Mouse (Mus musculus) limb, embryonic 15.5 days (tissue): ENCODE results near the gene R3hcc1l. TPM values are rescaled to one million over a fixed set of nuclear protein-coding genes. Genes with fewer than 3 reads are reported as not detected.

ENCODE experiments used
- ATAC-seq: fragments of 200-750 bp; cut with Nextera tagmentation; 2 replicates; pipeline ENCODE4 v1.8.0; 2017; ENCODE audit warnings: low read depth, moderate TSS enrichment; ENCODE audit not compliant: insufficient number of reproducible peaks, low FRiP score, low TSS enrichment
- H3K27ac ChIP-seq: fragments of 300-500 bp; sonication (generic); 2 replicates; pipeline ENCODE4 v1.5.1; 2015; ENCODE audit warnings: moderate library complexity, mild to moderate bottlenecking, inconsistent platforms
- H3K27me3 ChIP-seq: fragments of 300-500 bp; sonication (generic); 2 replicates; pipeline ENCODE4 v1.6.1; 2015; ENCODE audit warnings: inconsistent platforms
- H3K36me3 ChIP-seq: fragments of 300-500 bp; sonication (generic); 2 replicates; pipeline ENCODE4 v1.6.1; 2015; ENCODE audit warnings: inconsistent platforms
- H3K4me1 ChIP-seq: fragments of 300-500 bp; sonication (generic); 2 replicates; pipeline ENCODE4 v1.6.1; 2015; ENCODE audit warnings: inconsistent platforms
- H3K4me2 ChIP-seq: fragments of 300-500 bp; sonication (generic); 2 replicates; pipeline ENCODE4 v1.6.1; 2015; ENCODE audit warnings: mild to moderate bottlenecking, inconsistent platforms
- H3K4me3 ChIP-seq: fragments of 300-500 bp; sonication (generic); 2 replicates; pipeline ENCODE4 v1.5.1; 2015; ENCODE audit warnings: mild to moderate bottlenecking, inconsistent platforms
- H3K9ac ChIP-seq: fragments of 300-500 bp; sonication (generic); 2 replicates; pipeline ENCODE4 v1.6.1; 2015; ENCODE audit warnings: inconsistent platforms
- H3K9me3 ChIP-seq: fragments of 300-500 bp; sonication (generic); 2 replicates; pipeline ENCODE4 v1.6.1; 2016; ENCODE audit warnings: inconsistent platforms
- WGBS: fragments of 180-500 bp; shearing (Covaris S2); methylation state at CpG from one replicate; pipeline ENCODE4 v1.1.7; 2015; 5-methylcytosine and 5-hydroxymethylcytosine counted together
- polyA plus RNA-seq: library from polyadenylated mRNA; unstranded; fragments of >200 nt; fragmentation: Nextera tagmentation; extraction: Ambion mirVana; gene quantifications from 2 replicates; pipeline ENCODE4 v1.2.1, GENCODE M21; 2015

R3hcc1l gene
- polyA plus RNA-seq, 1 experiment from 2014 or later: 18.9 TPM

DNA sequence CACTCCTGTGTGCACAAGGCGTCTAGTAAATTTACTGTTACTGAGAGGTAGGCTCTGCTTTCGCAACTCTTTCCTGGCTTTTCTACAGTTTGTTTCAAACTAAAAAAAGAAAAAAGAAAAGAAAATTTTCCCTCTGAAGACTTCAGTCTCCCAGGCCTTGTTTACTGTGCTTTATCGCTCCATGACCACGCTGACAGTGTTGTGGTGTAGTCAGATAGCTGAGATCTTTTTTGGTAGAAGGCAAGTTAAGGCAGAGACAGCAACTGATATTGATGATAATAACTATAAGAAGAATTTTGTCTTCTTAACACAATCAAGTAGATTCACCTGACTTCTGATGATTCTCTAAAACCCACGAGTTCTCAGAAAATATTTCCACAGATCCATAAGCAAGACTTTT is 65.1 kb downstream of the R3hcc1l start:
- H3K9ac ChIP-seq: no peak overlapping the region
- no peaks in the 10 kb centered on the region for H3K9me3 ChIP-seq
- ATAC-seq: no peak
- 93% methylated on average over 5 of the region's 5 CpGs for WGBS
- no peak overlapping the region for H3K4me2 ChIP-seq
- no peak overlapping the region for H3K4me3 ChIP-seq
- H3K27ac ChIP-seq: no peak overlapping the region
- H3K27me3 ChIP-seq: no peaks in the 10 kb centered on the region
- H3K4me1 ChIP-seq: no peaks in the 10 kb centered on the region
- peaks cover 25% of the 10 kb centered on the region; the same call in 1 of the 2 replicates for H3K36me3 ChIP-seq

- Histone ChIP-seq H3K36me3 (peaks cover 25% of the 10 kb centered on the region; the same call in 1 of the 2 replicates), H3K4me2 (no peak overlapping the region), H3K4me1 (no peaks in the 10 kb centered on the region), H3K27me3 (no peaks in the 10 kb centered on the region), H3K4me3 (no peak overlapping the region), H3K9me3 (no peaks in the 10 kb centered on the region), H3K27ac (no peak overlapping the region), H3K9ac (no peak overlapping the region)
- ATAC-seq: no peak
- 74% methylated on average over 3 of the region's 3 CpGs for WGBS
Measured at GRCm38 (mm10) chr19:42584188-42584587, 65.6 kb downstream of the R3hcc1l start.

DNA sequence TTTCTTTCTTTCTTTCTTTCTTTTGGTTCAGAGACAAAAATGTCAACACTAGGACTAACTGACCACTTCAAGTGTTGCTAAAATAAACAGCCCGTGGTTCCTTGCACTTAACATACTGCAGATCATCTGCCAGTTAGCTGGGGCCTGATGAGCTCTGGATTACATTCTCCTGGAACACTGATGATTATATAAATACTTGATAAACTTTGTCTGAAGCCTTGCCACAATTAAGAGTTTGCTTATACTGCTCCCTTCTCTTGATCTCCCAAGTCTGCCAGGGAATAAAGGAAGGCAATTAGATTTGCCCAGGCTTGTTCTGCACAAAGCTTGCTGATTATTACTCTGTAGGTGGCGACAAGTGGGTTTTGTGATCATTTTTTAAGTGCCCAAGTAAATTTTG is 69.1 kb downstream of the R3hcc1l start:
- H3K9me3 ChIP-seq: no peaks in the 10 kb centered on the region
- no peak overlapping the region for H3K4me2 ChIP-seq
- no peak for ATAC-seq
- H3K4me3 ChIP-seq: no peak overlapping the region
- no peaks in the 10 kb centered on the region for H3K27me3 ChIP-seq
- H3K27ac ChIP-seq: no peak overlapping the region
- H3K36me3 ChIP-seq: peaks cover 34% of the 10 kb centered on the region
- H3K9ac ChIP-seq: no peak overlapping the region
- WGBS: 56% methylated on average over 2 of the region's 2 CpGs
- H3K4me1 ChIP-seq: no peaks in the 10 kb centered on the region

DNA sequence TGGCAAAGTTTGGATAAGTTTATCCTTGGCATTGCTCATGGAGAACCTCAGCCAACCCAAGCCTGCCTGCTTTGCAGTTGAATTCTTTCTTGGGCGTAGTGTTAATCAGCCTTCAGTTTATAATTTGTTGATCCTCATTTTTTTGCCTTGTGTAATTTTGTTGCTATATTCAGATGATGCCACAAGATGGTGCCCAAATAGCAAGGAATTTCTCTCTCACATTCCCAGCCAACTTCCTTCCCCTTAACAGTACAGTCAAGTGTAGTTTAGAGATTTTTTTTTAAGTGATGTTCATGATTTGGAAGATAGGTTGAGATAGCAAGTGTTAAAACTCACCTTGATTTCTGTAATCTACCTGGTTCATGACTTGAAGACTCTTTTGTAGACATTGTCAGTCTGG is 70.7 kb downstream of the R3hcc1l start:
- 43% methylated on average over 1 of the region's 1 CpGs for WGBS
- no peak overlapping the region for H3K4me3 ChIP-seq
- H3K9me3 ChIP-seq: no peaks in the 10 kb centered on the region
- no peaks in the 10 kb centered on the region for H3K27me3 ChIP-seq
- no peak overlapping the region for H3K9ac ChIP-seq
- no peak overlapping the region for H3K27ac ChIP-seq
- no peak overlapping the region for H3K4me2 ChIP-seq
- peaks cover 36% of the 10 kb centered on the region for H3K36me3 ChIP-seq
- no peaks in the 10 kb centered on the region for H3K4me1 ChIP-seq
- no peak for ATAC-seq

- ATAC-seq: no peak
- Histone ChIP-seq H3K9ac (no peak overlapping the region), H3K27ac (no peak overlapping the region), H3K4me1 (no peaks in the 10 kb centered on the region), H3K36me3 (peaks cover 32% of the 10 kb centered on the region), H3K27me3 (no peaks in the 10 kb centered on the region), H3K4me3 (no peak overlapping the region), H3K9me3 (no peaks in the 10 kb centered on the region), H3K4me2 (no peak overlapping the region)
- 80% methylated on average over 14 of the region's 14 CpGs for WGBS
Measured at GRCm38 (mm10) chr19:42591534-42591933, 73.0 kb downstream of the R3hcc1l start.

- Histone ChIP-seq H3K4me1 (no peaks in the 10 kb centered on the region), H3K4me2 (no peak overlapping the region), H3K36me3 (peaks cover 29% of the 10 kb centered on the region), H3K27ac (no peak overlapping the region), H3K27me3 (no peaks in the 10 kb centered on the region), H3K9me3 (no peaks in the 10 kb centered on the region), H3K4me3 (no peak overlapping the region), H3K9ac (no peak overlapping the region)
- no peak for ATAC-seq
- 75% methylated on average over 6 of the region's 6 CpGs for WGBS
Measured at GRCm38 (mm10) chr19:42593456-42593855, 74.9 kb downstream of the R3hcc1l start.

- no peak overlapping the region for H3K27ac ChIP-seq
- H3K9me3 ChIP-seq: no peaks in the 10 kb centered on the region
- no peak overlapping the region for H3K4me2 ChIP-seq
- no peaks in the 10 kb centered on the region for H3K4me1 ChIP-seq
- H3K9ac ChIP-seq: no peak overlapping the region
- WGBS: 89% methylated on average over 6 of the region's 6 CpGs
- H3K27me3 ChIP-seq: no peaks in the 10 kb centered on the region
- no peak for ATAC-seq
- H3K4me3 ChIP-seq: no peak overlapping the region
- H3K36me3 ChIP-seq: peaks cover 29% of the 10 kb centered on the region
Measured at GRCm38 (mm10) chr19:42595066-42595465, 76.5 kb downstream of the R3hcc1l start.

- Histone ChIP-seq H3K27ac (no peak overlapping the region), H3K9me3 (no peaks in the 10 kb centered on the region), H3K27me3 (no peaks in the 10 kb centered on the region), H3K4me1 (no peaks in the 10 kb centered on the region), H3K4me2 (no peak overlapping the region), H3K36me3 (peaks cover 18% of the 10 kb centered on the region; the same call in 1 of the 2 replicates), H3K9ac (no peak overlapping the region), H3K4me3 (no peak overlapping the region)
- WGBS: 87% methylated on average over 12 of the region's 12 CpGs
- ATAC-seq: no peak
Measured at GRCm38 (mm10) chr19:42597286-42597685, 78.7 kb downstream of the R3hcc1l start.

DNA sequence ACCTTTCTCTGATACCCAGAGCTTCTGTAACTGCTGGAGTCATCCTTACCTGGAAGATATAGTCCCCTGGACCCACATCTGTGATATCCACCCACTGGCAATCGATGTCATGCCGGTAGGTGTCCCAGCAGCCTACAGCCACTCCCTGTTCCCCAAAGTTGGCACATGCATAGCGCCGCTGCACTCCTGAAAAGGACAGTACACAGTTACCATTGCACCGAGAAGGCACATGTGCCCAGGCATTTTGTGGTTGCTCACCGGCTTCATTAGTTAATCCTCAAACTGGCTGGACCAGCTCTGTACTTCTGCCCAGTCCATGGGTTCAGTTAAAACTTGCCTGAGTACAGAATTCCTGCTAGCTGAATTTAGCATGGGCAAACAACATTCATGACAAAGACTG is 79.3 kb downstream of the R3hcc1l start:
- peaks cover 18% of the 10 kb centered on the region; the same call in 1 of the 2 replicates for H3K36me3 ChIP-seq
- 93% methylated on average over 6 of the region's 6 CpGs for WGBS
- H3K4me3 ChIP-seq: no peak overlapping the region
- no peak overlapping the region for H3K27ac ChIP-seq
- H3K4me2 ChIP-seq: no peak overlapping the region
- no peaks in the 10 kb centered on the region for H3K4me1 ChIP-seq
- H3K27me3 ChIP-seq: no peaks in the 10 kb centered on the region
- no peak for ATAC-seq
- no peak overlapping the region for H3K9ac ChIP-seq
- no peaks in the 10 kb centered on the region for H3K9me3 ChIP-seq

DNA sequence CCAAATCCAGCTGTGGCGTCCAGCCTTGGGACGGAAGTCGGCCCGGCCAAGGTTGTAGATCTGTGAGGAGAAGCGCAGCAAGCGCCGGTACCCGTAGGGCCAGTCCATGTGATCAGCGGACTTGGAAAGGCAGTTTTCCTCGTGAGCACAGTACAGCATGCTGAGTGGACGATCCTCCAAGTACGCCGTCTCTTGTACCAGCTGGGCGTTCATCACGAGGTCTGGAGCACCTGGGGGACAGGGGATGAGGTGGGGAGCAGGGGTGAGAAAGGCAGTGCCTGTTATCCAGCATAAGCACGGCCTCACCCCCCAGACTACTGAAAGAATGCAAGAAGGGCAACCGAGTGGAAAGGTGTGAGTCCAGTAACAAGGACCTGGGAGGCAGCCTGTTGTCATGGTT is 81.3 kb downstream of the R3hcc1l start:
- 81% methylated on average over 17 of the region's 17 CpGs for WGBS
- no peak overlapping the region for H3K9ac ChIP-seq
- no peak overlapping the region for H3K4me2 ChIP-seq
- no peaks in the 10 kb centered on the region for H3K4me1 ChIP-seq
- no peak overlapping the region for H3K27ac ChIP-seq
- no peak overlapping the region for H3K4me3 ChIP-seq
- peaks cover 7% of the 10 kb centered on the region; the same call in 1 of the 2 replicates for H3K36me3 ChIP-seq
- H3K9me3 ChIP-seq: no peaks in the 10 kb centered on the region
- ATAC-seq: no peak
- no peaks in the 10 kb centered on the region for H3K27me3 ChIP-seq

DNA sequence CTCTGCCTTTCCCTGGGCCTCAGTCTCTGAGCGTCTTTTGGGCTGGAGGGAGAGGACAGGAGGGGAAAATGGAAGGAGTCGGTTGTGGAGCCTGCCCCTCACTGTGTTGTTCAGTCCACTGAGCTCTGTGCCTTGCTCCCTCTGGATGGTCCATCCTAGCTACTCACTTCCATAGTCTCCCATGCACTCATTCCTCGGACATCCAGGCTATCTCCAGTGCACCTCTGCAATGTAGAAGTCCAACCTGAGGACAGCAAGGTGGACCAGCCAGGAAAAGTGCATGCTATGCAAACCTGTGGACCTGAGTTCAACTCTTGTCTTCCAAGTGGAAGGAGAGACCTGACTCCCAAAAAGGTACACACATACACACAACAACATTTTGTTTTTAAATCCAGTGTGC is 82.0 kb downstream of the R3hcc1l start:
- Histone ChIP-seq H3K27me3 (no peaks in the 10 kb centered on the region), H3K4me1 (no peaks in the 10 kb centered on the region), H3K9ac (no peak overlapping the region), H3K4me2 (no peak overlapping the region), H3K9me3 (no peaks in the 10 kb centered on the region), H3K4me3 (no peak overlapping the region), H3K36me3 (peaks cover 3% of the 10 kb centered on the region; the same call in 1 of the 2 replicates), H3K27ac (no peak overlapping the region)
- 67% methylated on average over 3 of the region's 3 CpGs for WGBS
- no peak for ATAC-seq

DNA sequence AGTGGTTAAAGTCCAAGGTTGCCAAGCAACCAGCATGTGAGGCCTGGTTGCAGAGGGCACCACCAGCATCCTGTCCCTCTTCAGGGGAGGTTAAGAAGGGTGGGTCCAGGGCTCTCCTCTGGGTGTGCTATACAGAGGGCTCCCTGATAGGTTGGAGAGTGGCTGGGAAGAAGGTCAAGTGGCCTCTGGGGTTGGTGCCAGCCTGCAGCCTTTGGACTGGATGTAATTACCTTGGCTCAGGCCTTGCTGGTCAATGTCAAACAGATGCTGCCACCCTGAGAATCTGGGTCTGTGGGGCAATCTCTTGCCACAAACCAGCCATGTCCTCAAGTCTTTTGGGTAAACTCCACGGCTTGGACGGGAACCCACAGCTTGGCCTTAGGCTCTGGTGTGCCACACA is 82.9 kb downstream of the R3hcc1l start:
- H3K4me1 ChIP-seq: no peaks in the 10 kb centered on the region

DNA sequence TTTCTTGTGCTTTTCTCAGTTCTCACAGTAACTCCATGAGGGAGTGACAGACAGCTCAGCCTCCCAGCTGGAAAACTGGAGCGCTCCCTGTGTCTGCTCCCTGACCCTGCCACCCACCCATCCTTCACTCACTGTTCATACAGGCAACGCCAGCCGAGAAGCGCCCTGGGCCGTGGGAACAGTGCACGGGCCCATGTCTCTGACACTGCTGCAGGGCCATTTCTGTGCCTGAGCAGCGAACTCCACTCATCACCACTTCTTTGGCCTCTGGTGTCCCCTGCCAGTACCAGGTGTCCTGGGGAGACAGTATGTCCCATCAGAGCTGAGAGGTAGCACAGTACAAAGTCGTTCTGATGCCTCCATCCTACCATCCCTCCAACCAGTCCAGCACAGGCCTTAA is 83.5 kb downstream of the R3hcc1l start:
- Histone ChIP-seq H3K27me3 (no peaks in the 10 kb centered on the region), H3K36me3 (no peaks in the 10 kb centered on the region), H3K4me1 (no peaks in the 10 kb centered on the region), H3K9me3 (no peaks in the 10 kb centered on the region), H3K4me2 (no peak overlapping the region), H3K4me3 (no peak overlapping the region), H3K27ac (no peak overlapping the region), H3K9ac (no peak overlapping the region)
- WGBS: 72% methylated on average over 8 of the region's 8 CpGs
- no peak for ATAC-seq

More for the DNA sequence above, 82.9 kb downstream of the R3hcc1l start:
- Histone ChIP-seq H3K4me3 (no peak overlapping the region), H3K27me3 (no peaks in the 10 kb centered on the region), H3K27ac (no peak overlapping the region), H3K9ac (no peak overlapping the region), H3K9me3 (no peaks in the 10 kb centered on the region), H3K4me2 (no peak overlapping the region), H3K36me3 (no peaks in the 10 kb centered on the region; the same call in 1 of the 2 replicates)
- no peak; the same call in 1 of the 2 replicates for ATAC-seq
- 74% methylated on average over 2 of the region's 2 CpGs for WGBS
